Mouse (Mus musculus): ENCODE measurements around the gene Slc46a3.

GRCm38 (mm10) chr5:147907144-147907543, 12.5 kb upstream of the Slc46a3 start:
- no peak for TF ChIP-seq POLR2A (IDR thresholded peaks at IDR 0.05; ENCODE audit: control insufficient read depth, extremely low read depth, insufficient read depth, low read length, poor library complexity)
- 0 out of 2 replicates have a peak, but pooled peaks have one; percentile 20 for TF ChIP-seq CTCF (IDR thresholded peaks at IDR 0.05; ENCODE audit: borderline replicate concordance, control insufficient read depth, extremely low read depth, insufficient read depth, low read length, poor library complexity)
